Mouse (Mus musculus): Measurements from ENCODE around the gene Slc9a6. TPM values are rescaled to one million over a fixed set of nuclear protein-coding genes. Genes with fewer than 3 reads are reported as not detected.
A peak's percentile ranks its signal among the peaks of the same experiment; 100 is the strongest.

Slc9a6 gene
- 6.9 and 7.6 TPM in 2 replicates for total RNA-seq (2012; rRNA removed)
- 5.2 and 5.9 TPM in 2 replicates for total RNA-seq (2014; rRNA removed)
- 5.3 and 7.3 TPM in 2 replicates for polyA plus RNA-seq (2012; ENCODE audit: insufficient read length, low read depth)

DNA sequence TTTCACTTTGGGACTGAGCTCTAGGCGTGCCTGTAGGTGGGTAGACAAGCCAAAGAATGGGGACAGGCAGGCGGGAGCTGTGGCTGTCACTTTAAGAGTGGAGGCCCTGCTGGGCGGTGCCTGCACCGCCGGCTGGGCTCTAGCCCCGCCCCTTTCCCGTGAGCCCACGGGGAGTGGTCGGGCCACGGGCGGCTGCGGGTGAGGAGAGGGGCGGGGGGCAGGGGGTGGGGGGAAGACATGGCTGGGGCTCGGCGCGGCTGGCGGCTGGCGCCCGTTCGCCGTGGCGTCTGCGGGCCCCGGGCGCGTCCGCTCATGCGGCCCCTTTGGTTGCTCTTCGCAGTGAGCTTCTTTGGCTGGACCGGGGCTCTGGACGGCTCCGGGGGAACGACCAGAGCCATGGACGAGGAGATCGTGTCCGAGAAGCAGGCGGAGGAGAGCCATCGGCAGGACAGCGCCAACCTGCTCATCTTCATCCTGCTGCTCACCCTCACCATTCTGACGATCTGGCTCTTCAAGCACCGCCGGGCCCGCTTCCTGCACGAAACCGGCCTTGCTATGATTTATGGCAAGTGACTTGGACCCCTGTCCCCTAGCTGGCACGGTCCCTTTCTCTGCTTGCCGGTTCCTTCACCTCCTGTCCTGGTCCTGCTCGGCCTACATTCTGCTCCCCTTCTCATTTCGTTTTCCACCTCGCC, at the start of gene Slc9a6:
Slc9a6 (plus strand) TSS at position 135 of the 695 bp plus-strand sequence.
- Histone ChIP-seq H3K4me1 (ENCODE audit: control insufficient read depth in 1 of 2, insufficient read depth in 2 of 2) (peaks cover 9 to 10% of the 10 kb centered on the region in 2 experiments; a peak in 2 of 4 replicates), H3K4me3 (replicated peaks in 1 of 3; ENCODE audit: low read depth in 2 of 3, low read length in 2 of 3, poor library complexity in 1 of 3) (peak within 1 kb of the TSS; percentile 64 to 94 (median 66)), H3K36me3 (replicated peaks in 1 of 2; ENCODE audit: control insufficient read depth in 1 of 2, insufficient read depth in 1 of 2, low read length in 1 of 2) (no peaks in the 10 kb centered on the region), H3K79me2 (replicated peaks; ENCODE audit: control insufficient read depth, extremely low read depth, insufficient read depth, poor library complexity, severe bottlenecking) (no peaks in the 10 kb centered on the region), H3K4me2 (ENCODE audit: insufficient read depth, low read depth, poor library complexity, severe bottlenecking) (peak within 1 kb of the TSS; percentile 57), H3K9ac (ENCODE audit: insufficient read depth, low read depth) (peak within 1 kb of the TSS; percentile 72), H3K27me3 (replicated peaks) (no peaks in the 10 kb centered on the region), H3K27ac (ENCODE audit: insufficient read depth, low read depth) (no peak within 1 kb of the TSS), H3K9me3 (replicated peaks; ENCODE audit: low read length) (no peaks in the 10 kb centered on the region)
- peak; percentile 60 for DNase-seq (ENCODE audit: extremely low read depth)
- TF ChIP-seq NELFE (IDR thresholded peaks at IDR 0.05; ENCODE audit: low read depth, low read length) (peak; percentile 36; the same call in 1 of the 2 replicates), MAZ (IDR thresholded peaks at IDR 0.05; ENCODE audit: low read depth, low read length) (no peak), POLR2A (IDR thresholded peaks at IDR 0.05; ENCODE audit: low read depth, low read length) (peak; percentile 66), TBP (conservative IDR thresholded peaks at IDR 0.05; ENCODE audit: low read depth, low read length) (0 out of 2 replicates have a peak, but pooled peaks have one; percentile 53), MXI1 (IDR thresholded peaks at IDR 0.05; ENCODE audit: low read depth, low read length) (0 out of 2 replicates have a peak, but pooled peaks have one; percentile 26), ELF1 (IDR thresholded peaks at IDR 0.05; ENCODE audit: low read depth, low read length) (no peak)
- dilution Hi-C loops (cut with MboI; ENCODE audit: extremely low pct_ligation_motif_present, extremely low pct_unique_long_range_greater_than_20kb, low sequenced_read_pairs), result no loop called here
- in situ Hi-C loops (cut with MboI; ENCODE audit: low pct_ligation_motif_present, low pct_unique_long_range_greater_than_20kb, low sequenced_read_pairs), result no loop called here

GRCm38 (mm10) chrX:56572465-56572864, 37.1 kb upstream of the Slc9a6 start:
- dilution Hi-C loops (cut with MboI; ENCODE audit: extremely low pct_ligation_motif_present, extremely low pct_unique_long_range_greater_than_20kb, low sequenced_read_pairs), result no loop called here
- H3K9me3 ChIP-seq (replicated peaks; ENCODE audit: low read length), result no peaks in the 10 kb centered on the region

GRCm38 (mm10) chrX:56578200-56578599, 31.4 kb upstream of the Slc9a6 start:
- dilution Hi-C loops (cut with MboI; ENCODE audit: extremely low pct_ligation_motif_present, extremely low pct_unique_long_range_greater_than_20kb, low sequenced_read_pairs), result no loop called here
- H3K9me3 ChIP-seq (replicated peaks; ENCODE audit: low read length), result no peaks in the 10 kb centered on the region
- no peak overlapping the region for H3K4me3 ChIP-seq (replicated peaks in 1 of 3; ENCODE audit: low read depth in 2 of 3, low read length in 2 of 3, poor library complexity in 1 of 3)
- H3K79me2 ChIP-seq (replicated peaks; ENCODE audit: control insufficient read depth, extremely low read depth, insufficient read depth, poor library complexity, severe bottlenecking), result no peaks in the 10 kb centered on the region
- no peak for DNase-seq (ENCODE audit: extremely low read depth)
- in situ Hi-C loops (cut with MboI; ENCODE audit: low pct_ligation_motif_present, low pct_unique_long_range_greater_than_20kb, low sequenced_read_pairs), result no loop called here
- H3K27me3 ChIP-seq (replicated peaks), result no peaks in the 10 kb centered on the region
- H3K4me1 ChIP-seq (ENCODE audit: control insufficient read depth in 1 of 2, insufficient read depth in 2 of 2), result no peaks in the 10 kb centered on the region
- H3K9ac ChIP-seq (ENCODE audit: insufficient read depth, low read depth), result no peak overlapping the region
- H3K27ac ChIP-seq (ENCODE audit: insufficient read depth, low read depth), result no peak overlapping the region
- no peaks in the 10 kb centered on the region for H3K36me3 ChIP-seq (replicated peaks in 1 of 2; ENCODE audit: control insufficient read depth in 1 of 2, insufficient read depth in 1 of 2, low read length in 1 of 2)
- no peak overlapping the region for H3K4me2 ChIP-seq (ENCODE audit: insufficient read depth, low read depth, poor library complexity, severe bottlenecking)
- TF ChIP-seq TBP (conservative IDR thresholded peaks at IDR 0.05; ENCODE audit: low read depth, low read length) (no peak), ZC3H11A (IDR thresholded peaks at IDR 0.05; ENCODE audit: low read depth, low read length) (no peak), IRF4 (IDR thresholded peaks at IDR 0.05; ENCODE audit: low read depth, low read length) (no peak), NELFE (IDR thresholded peaks at IDR 0.05; ENCODE audit: low read depth, low read length) (no peak)

More at GRCm38 (mm10) chrX:56572465-56572864, 37.1 kb upstream of the Slc9a6 start:
- H3K36me3 ChIP-seq (replicated peaks in 1 of 2; ENCODE audit: control insufficient read depth in 1 of 2, insufficient read depth in 1 of 2, low read length in 1 of 2), result no peaks in the 10 kb centered on the region
- H3K9ac ChIP-seq (ENCODE audit: insufficient read depth, low read depth), result no peak overlapping the region
- no peak for TF ChIP-seq KAT2A (IDR thresholded peaks at IDR 0.05; ENCODE audit: insufficient replicate concordance, low read length)
- TF ChIP-seq MAFK (IDR thresholded peaks at IDR 0.05; ENCODE audit: insufficient replicate concordance, low read length), result no peak
- TF ChIP-seq MYC (IDR thresholded peaks at IDR 0.05; ENCODE audit: low read depth, low read length), result no peak
- peak; percentile 50 for TF ChIP-seq SMC3 (IDR thresholded peaks at IDR 0.05; ENCODE audit: low read depth, low read length)
- no peak for TF ChIP-seq CHD1 (IDR thresholded peaks at IDR 0.05; ENCODE audit: low read depth, low read length)
- TF ChIP-seq E2F4 (IDR thresholded peaks at IDR 0.05; ENCODE audit: insufficient replicate concordance, low read depth, low read length), result no peak
- TF ChIP-seq CTCF (conservative IDR thresholded peaks at IDR 0.05 in 1 of 2, IDR thresholded peaks at IDR 0.05 in 1 of 2; ENCODE audit: low read depth in 2 of 2, low read length in 2 of 2), result peak; percentile 30 to 63
- TF ChIP-seq RAD21 (IDR thresholded peaks at IDR 0.05; ENCODE audit: low read depth, low read length), result peak; percentile 55
- no peaks in the 10 kb centered on the region for H3K4me1 ChIP-seq (ENCODE audit: control insufficient read depth in 1 of 2, insufficient read depth in 2 of 2)
- in situ Hi-C loops (cut with MboI; ENCODE audit: low pct_ligation_motif_present, low pct_unique_long_range_greater_than_20kb, low sequenced_read_pairs), result no loop called here
- H3K27ac ChIP-seq (ENCODE audit: insufficient read depth, low read depth), result no peak overlapping the region
- H3K27me3 ChIP-seq (replicated peaks), result no peaks in the 10 kb centered on the region
- H3K4me3 ChIP-seq (replicated peaks in 1 of 3; ENCODE audit: low read depth in 2 of 3, low read length in 2 of 3, poor library complexity in 1 of 3), result no peak overlapping the region
- H3K79me2 ChIP-seq (replicated peaks; ENCODE audit: control insufficient read depth, extremely low read depth, insufficient read depth, poor library complexity, severe bottlenecking), result no peaks in the 10 kb centered on the region
- DNase-seq (ENCODE audit: extremely low read depth), result peak; percentile 27
- no peak overlapping the region for H3K4me2 ChIP-seq (ENCODE audit: insufficient read depth, low read depth, poor library complexity, severe bottlenecking)
